Mouse (Mus musculus) adrenal gland, adult 18-20 months (tissue): ENCODE data around the gene Slc40a1. TPM values are rescaled to one million over a fixed set of nuclear protein-coding genes. Genes with fewer than 3 reads are reported as not detected.
A peak's percentile ranks its signal among the peaks of the same experiment; 100 is the strongest.

Experiments used
- DNase-seq, 2 experiments: peaks; one replicate each; pipeline ENCODE4 v3.0.0; 2021 to 2022; ENCODE audit warnings: low spot score in 2 of 2
- long read RNA-seq, 2 experiments: library from polyadenylated mRNA; stranded (forward); transcript quantifications; one replicate each; pipeline ENCODE4 v2.0.0; 2021
- total RNA-seq, 2 experiments: library from RNA; stranded (reverse); gene quantifications; 1 replicate in 1 of 2; 2 replicates in 1 of 2; pipeline ENCODE4 v1.2.3; 2021

The Slc40a1 gene
- total RNA-seq, result 10 to 100 TPM in 1 of 2 experiments, 1 to 10 TPM in 1; 6.9 to 11.1 TPM
- long read RNA-seq, experiment 1, transcript Slc40a1-201 (8 exons, 3,370 nt), result major isoform, 11 of 11 reads
- long read RNA-seq, experiment 1, partial matches to known transcripts, result 0 of 11 reads
- long read RNA-seq, experiment 1, other reads (novel, unspliced or antisense), result 0 of 11 reads
- long read RNA-seq, experiment 2, transcript Slc40a1-201 (8 exons, 3,370 nt), result major isoform, 28 of 30 reads
- long read RNA-seq, experiment 2, partial matches to known transcripts, result 0 of 30 reads
- long read RNA-seq, experiment 2, other reads (novel, unspliced or antisense), result 1 of 30 reads

DNA sequence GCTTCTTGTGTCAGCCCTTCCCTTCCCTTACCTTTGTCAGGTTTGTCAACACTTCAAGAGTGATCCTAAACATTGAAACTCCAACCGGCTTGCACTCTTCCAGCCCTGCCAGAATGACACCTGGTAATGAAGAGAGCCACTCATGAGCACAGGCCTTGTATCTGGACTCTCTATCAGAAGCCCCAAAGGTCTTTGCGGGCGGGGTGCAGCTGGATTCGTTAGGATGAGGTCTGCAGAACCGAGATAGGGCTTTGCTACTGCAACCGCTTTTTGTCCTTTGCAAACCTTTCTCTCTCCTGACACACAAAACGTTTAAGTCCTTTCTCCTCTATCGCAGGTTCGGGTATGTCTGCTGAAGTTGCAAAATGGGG lies at the start of gene Slc40a1:
Gene Slc40a1, minus strand, starts transcription at position 131 of the 371 bp plus-strand sequence.
- DNase-seq, result no peak

DNA sequence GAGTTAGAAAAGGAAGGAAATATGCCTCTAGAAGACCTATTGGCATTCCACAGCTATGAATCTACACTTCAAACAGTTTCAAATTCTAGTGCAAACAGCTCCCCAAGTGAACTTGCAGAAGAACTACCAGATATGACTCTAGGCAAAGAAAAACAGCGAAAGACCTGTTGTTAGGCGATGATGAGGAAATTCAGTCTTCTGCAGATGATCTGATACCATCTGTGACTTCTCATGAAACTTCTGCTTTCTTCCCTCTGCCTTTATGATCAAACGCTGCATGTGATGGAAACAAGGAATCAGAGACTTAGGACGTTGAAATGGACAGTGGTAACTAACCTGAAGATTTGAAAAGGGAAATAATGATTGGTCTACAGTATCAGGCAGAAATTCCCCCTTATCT lies 45.0 kb upstream of the Slc40a1 start:
- DNase-seq, result no peak

DNA sequence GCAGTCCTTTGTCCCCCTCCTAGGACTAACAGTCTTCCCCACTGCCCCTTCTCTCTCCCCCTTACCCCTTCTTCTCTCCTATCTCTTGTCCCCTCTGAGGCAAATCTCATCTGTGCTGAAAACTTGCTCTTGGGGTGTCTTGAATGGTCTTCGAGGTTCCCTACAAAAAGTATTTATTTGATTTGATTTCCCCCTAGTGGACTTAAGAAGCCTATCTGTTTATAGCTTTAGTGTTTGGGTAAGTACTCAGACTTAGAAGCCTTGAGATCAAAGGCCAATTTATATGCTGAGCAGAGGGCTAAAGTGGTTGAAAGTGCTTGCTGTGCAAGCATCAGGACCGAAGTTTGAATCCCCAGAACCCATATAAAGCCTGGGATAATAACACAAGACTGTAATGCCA lies 22.7 kb upstream of the Slc40a1 start:
- DNase-seq, result no peak

DNA sequence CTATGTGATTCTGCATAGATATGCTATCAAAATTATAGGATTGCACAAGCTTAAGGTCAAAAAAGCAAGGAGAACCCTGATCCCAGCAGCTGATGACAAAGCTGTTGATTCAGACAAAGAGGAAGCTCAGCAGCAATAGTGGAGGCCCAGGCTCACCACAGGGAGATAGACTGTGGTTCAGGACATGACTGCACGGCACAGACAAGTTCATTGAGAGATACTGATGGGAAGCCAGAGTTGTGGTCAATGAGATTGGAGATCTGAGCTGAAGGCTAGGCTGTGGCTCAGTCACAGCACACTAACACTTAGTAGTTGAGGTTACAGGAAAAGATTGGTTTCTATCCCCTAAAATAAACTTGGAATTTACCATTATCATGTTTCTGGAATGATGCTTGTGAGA lies 21.5 kb upstream of the Slc40a1 start:
- no peak for DNase-seq

DNA sequence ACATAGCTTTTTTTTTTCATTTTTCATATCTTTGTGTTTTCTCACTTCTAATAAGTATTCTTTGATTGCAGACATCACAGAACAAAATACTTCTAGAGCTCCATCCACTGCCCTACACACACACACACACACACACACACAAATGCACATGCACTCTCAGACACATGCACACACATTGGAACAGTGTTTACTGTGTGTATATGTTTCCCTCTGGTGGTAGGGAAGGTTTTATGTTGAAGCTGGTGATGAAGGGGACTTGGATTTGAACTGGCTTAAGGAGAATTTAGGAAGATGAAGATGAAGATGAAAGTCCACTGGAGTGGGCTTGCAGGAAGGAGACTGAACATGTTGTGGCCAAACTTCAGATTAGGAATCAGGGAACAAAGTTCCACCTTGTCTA lies 4.8 kb upstream of the Slc40a1 start:
- no peak for DNase-seq

DNA sequence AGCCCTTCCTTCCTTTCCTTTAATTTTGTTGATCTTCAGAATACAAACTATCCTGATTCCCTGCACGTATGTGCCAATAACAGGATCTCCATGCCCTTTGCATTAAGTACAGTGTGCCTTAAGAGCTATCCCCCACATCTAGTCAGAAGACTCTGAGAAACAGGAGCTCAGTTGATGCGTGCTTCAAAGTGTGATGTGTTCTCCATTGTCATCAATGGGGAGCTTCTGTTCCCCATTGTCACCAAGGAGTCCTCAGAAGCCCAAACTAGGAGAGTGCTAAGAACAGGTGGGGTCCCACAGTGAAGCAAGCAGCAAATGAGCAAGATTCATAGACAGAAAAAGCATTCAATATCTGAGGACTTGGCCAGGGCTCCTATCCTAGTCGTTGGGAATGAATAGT lies 588 bp upstream of the Slc40a1 start:
- no peak for DNase-seq

DNA sequence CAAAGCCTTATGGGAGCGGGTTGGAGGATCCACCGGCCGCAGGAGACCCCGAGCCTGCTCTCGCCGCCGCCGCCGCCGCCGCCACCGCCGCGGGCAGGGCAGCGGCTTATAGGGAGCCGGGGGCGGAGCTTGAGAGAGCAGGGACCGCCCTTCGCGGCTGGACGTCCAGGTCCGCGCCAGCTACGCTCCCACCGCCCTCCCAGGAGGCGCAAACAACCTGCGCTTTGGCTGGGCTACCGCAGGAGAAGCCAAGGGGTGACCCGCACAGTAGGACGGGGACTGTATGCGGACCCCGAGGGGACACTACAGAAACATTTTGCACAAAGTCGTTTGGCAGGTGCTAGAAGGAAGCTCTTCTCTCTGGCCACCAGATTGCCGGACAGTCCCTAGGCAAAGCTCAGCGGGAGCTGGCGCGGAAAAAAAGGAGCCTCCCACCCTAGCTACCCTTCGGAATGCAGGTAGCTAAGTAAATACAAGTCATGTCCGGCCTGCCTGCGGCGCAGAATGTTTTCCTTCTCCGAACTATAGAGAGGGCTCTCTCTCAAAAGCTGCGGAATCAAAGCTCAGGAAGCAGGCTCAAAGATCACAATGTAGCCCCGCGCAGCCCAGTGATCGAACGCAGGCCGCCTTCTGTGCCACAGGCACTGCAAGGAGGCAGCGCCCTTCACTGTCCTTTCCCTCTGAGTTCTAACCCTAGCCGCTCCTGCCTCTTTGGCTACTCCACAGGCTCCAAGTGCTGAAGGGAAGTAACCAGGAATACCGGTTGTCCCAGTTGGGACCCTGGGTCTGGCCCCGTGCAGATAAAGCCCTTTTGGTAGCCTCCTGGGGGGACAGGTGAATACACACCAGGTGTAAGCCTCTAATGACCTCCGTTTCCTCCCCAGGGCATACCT lies 577 bp downstream of the Slc40a1 start:
- peak; percentile 79 to 81 for DNase-seq

DNA sequence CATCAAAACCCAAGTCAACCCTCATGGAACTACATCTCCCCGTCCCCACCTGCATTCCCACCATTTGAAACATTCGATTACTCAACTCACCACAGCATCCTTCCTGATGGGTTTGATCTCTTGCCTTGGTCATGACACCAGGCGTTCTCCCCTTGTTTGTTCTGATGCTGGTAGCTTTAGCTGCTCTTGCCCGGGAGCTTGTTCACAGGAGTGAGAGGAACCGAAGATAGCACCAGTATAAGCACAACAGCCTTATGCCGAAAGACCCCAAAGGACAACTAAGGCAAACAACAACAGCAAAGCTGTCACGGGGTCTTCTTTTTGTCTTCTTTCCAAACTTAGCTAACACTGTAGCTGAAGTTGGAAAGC lies 1.2 kb downstream of the Slc40a1 start:
- DNase-seq, result peak in 1 of 2 experiments; percentile 20

DNA sequence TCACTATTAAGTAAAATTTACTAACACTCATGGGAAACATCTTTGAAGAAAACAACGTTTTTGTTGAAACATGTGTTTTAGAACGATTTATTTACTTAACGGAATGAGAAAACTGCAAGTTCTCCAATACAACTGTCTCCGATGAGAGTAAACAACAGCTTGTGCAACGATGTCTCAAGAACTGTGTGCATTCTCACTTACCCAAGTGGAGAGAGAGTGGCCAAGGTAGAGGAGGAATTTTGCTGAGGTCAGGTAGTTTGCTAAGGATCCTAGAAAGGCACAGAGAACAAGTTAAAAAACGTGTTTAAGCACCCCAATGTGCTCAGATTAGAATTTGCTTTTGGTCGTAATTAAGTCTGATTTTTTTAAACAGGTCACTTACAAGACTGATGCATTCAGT lies 1.8 kb downstream of the Slc40a1 start:
- no peak for DNase-seq

DNA sequence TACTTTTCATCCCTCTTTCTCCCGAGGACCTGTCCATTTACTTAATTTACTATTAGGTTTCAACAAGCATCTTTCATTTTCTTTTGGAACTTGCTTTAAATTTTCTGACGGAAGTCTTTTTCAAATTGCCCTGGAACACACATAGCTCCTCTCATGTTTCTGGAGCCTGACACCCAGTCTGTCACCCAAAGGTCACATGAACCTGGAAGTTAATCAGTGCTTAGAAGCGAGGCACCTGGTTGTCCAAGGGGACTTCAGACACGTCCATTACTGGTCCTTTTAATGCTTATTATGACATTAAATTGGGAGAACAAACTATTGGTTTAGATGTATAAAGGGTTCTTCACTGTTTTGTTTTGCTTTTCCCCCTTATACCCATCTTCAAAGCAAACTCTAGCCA lies 3.0 kb downstream of the Slc40a1 start:
- no peak for DNase-seq

DNA sequence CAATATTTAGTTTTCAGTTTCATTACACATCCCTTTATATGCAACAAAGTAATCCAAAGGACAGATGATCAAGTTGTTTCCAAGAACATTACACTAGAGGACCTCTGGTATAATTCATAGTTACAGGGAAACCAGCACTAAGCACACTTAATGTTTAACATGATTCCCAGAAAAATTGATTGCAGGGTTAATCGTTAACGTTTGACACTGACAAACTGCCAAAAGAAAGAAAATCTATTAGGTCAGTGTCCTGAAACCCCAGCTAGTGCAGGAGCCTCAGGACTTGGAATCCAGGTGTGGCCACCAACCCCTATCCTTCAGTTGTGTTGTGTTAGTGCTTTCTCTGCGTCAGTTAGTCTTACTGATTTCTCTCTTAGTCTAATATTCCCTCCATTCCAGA lies 5.6 kb downstream of the Slc40a1 start:
- DNase-seq, result no peak

DNA sequence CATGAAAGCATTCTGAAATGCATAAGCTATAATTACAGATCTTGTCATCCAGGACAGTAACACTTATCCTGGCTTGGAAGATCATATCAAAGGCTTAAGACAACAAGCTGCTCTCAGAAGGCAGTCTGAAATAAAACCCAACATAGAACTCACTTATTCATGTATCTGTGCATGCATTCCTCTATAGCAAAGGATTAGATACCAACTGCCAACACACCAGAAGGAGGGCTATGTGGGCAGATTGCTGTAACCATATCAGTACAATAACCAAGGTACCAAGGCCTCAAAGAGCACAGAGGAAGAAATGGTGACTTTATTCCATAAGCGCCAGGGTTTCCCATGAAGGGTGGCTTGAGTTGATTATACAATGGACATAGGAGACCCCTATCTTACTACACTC lies 6.6 kb downstream of the Slc40a1 start:
- no peak for DNase-seq

DNA sequence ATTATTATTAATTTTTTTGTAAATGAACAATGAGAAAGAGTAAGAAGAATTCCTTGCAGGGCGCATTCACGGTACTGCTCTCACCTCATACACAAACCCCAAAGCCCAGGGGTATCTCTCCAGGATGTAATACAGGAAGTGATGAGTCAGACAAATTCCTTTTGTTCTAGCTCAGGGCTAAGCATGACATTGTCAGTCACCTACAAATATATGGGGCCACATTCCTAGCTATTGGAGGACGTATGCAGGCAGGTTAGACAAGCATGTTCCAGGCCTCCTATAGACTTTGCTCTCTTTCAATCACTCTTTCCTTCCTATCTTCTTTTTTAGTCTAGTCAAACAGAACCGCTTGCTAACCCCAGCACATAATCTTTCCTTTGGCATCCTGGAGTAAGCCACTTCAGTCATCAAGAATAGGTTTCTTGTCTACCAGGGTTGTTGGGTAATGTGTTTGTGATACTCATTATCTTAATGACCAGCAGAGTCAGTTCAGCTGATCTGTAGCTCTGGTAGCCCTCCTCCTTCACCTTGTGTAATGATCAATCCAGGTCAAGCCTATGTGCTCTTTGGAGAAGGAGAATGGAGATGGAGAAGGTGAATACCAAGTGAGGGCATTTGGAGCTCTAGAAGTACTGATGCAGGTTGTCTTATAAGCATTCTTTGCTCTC lies 9.1 kb downstream of the Slc40a1 start:
- DNase-seq, result no peak

DNA sequence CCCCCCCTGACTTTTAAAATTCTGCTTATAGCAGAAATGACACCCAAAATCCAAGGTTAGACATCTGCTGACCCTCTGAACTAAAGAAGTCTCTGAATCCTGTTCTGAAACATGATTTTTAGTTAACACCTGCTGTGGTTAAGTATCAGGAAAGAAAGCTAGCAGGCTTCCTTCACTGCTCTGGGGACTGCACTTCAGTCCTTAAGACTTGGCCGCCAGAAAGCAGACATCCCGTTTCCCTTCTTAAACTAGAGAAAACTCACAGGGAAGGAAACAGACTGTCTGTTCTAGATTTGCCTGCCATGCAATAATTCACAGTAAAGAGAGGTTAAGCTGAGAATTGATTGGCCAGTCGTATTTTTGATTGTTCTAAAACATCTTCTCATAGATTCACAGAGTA lies 10.1 kb downstream of the Slc40a1 start:
- DNase-seq, result no peak

DNA sequence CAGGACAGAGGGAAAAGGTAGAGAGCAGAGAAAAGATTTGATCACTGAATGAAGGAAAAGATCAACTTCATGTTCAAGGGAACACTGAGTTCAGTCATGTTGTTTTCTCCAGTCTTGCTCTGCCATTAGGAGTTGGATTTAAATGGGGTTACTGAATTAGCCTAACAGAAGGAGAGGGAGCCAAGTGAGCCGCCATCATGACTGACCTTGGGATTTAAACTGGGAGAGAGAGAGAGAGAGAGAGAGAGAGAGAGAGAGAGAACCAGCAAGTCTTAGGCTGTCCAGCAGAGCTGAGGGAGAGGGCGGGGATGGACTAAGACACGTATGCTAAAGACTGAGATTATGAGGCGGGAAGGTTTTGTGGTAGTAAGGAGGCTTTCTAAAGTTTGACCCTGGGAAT lies 12.1 kb downstream of the Slc40a1 start:
- DNase-seq, result no peak

DNA sequence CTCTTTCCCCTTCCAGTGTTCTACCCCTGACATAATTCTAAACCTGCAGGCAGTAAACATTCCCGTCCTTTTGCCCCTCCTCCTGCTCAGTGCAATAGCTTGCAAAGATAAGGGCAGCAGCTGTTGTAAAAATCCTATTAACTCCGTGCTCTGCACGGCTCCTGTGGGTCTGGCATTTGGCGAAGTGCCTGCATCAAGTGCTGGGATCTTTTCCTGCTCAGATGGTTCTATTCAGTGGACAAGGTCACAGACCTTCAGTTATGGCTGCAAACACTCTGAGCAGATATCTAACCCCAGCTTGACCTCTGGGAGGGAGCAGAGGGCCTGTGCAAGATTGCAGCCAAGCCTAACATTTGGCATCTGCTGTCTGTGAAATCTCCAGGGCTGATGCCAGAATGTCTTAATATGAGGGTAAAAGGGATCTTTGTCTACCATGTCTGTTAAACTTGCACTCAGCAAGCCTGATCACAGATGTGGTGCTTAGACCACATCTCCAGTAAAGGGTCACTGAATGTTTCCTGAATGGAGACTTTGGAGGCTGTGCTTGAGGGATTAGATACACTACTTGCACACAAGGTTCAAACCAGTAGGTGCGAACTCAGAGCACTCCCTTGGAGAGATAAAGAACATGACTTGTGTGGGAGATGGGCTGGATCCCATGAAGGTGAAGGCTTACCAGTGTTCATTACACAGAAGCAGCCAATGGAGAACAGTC lies 21.1 kb downstream of the Slc40a1 start:
- no peak for DNase-seq

DNA sequence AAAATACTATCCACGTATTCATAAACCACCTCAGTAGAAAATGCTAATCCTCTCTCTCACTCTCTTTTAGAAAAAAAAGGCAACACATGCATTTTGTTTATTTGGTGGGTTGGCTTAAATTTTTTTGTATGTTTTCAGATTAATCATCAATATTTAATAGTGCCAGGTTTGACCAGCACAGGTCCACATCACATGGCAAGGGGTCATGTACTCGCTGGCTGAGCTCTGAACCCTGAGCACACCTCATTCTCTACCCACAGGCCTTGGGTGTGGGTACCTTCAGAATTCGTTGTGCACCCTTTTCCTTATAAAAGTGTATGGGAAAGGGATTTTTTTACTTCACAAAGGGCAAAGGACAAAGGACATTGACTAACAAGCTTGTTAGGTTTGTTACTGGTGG lies 22.2 kb downstream of the Slc40a1 start:
- no peak for DNase-seq

DNA sequence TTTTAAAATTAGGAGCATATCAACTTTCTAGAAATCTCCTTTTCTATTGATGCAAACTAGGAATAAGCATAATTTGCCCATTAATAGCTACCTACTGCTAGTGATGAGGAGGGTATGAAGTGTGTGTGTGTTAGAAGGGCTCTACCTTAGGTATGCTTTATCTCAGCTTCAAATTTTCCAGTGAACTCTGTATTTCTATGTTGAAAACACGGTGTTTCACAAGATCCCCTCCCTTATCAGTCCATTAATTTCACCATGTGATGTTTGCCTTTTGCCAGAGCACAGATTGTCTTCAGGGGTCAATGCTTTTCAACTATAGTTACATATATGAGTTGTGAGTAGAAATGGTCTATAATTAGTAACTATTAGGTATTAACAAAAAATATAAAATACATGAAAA lies 28.3 kb downstream of the Slc40a1 start:
- no peak for DNase-seq

DNA sequence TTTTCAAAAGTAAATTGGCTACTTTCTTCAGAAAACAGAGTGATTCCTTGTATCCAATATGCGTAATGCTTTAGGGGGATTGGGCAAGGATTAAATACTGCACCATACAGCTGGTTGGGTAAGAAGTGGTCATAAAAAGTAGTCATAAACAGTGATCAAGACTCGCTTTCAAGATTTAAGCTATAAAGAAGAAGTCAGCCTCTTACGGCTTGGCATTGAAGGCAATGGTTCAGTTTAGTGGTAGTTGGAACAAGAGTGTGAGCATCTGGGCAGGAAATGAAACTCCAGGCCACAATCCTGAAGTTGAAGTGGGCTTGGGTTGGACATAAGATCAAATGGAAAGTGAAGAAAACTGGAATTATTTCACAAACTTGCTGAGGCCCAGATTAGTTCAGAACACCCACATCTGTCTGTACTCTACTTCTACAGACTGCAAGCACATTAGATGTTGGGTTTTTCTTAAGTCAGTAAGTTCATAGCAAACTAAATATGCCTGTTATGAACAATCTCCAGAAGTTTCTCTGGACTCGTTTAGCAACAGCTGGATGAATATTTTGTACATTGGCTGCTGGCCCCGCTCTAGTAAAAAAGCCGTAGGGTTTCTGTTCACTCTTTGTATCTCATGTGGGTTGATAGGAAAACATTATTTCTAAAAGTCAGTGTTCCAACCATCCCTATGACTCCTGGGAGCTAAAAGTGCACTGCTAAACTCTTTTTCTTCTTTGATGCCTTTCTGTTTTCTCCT lies 32.0 kb downstream of the Slc40a1 start:
- DNase-seq, result no peak

DNA sequence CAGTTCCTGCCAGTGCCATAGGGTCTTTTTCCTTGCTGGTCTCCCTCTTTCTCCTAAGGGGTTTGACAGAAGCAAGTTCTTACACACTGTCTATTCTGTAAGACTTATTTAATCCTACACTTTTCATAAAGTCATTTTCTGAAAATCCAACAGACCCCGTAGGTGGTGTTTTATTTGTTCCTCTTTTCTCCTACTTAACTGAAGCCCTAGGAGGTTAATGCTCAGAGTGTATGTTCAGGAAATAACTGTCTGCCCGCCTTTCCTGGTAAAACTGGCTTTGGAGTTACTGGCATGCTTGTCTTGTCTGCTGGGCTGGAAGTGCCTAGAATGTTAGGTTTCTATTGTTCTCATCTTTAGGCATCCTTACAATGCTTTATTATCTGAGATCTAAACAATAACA lies 34.3 kb downstream of the Slc40a1 start:
- DNase-seq, result no peak

DNA sequence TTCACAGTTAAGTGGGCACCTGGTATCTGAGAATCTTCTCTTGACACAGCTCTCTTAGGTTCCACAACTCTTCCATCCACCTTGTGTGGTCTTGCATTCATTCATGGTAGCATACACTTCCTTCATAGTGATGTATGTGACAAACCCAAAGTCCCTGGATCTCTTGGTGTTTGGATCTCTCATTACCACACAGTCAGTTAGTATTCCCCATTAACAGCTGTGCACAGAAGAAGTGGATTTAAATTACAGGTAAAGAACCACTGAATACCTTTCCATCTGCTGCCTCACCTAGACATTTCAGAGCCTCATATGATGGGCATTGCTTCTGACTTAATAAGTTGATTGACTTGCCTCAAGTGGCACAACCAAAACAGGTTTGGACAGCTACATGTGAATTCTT lies 36.1 kb downstream of the Slc40a1 start, which contains the start of gene Gm5269:
Gene Gm5269, minus strand, starts transcription at position 101 of the 400 bp plus-strand sequence.
- no peak for DNase-seq
